Mouse (Mus musculus): Measurements from ENCODE around the gene Tap1.

GRCm38 (mm10) chr17:34211746-34212365, 24.5 kb downstream of the Tap1 start:
- no peak for TF ChIP-seq POLR2A (IDR thresholded peaks at IDR 0.05; ENCODE audit: borderline replicate concordance, control insufficient read depth, low read depth, low read length)
- no peak for TF ChIP-seq CTCF (IDR thresholded peaks at IDR 0.05; ENCODE audit: control insufficient read depth, insufficient read depth, low read length)
